Mouse (Mus musculus): ENCODE data around the gene Srd5a1. TPM values are rescaled to one million over a fixed set of nuclear protein-coding genes. Genes with fewer than 3 reads are reported as not detected.

Gene Srd5a1
- polyA plus RNA-seq, 1 experiment from 2014 or later, result 28.0 TPM

- Histone ChIP-seq H3K4me2 (ENCODE audit: low read depth, low read length) (peak within 1 kb of the TSS; percentile 90), H3K27me3 (ENCODE audit: control insufficient read depth, insufficient read depth, low read length) (no peaks in the 10 kb centered on the region), H3K4me3 (replicated peaks; ENCODE audit: low read length) (peak within 1 kb of the TSS; percentile 77), H3K36me3 (ENCODE audit: control insufficient read depth, insufficient read depth, low read length) (peaks cover 2% of the 10 kb centered on the region; the same call in 1 of the 2 replicates), H3K9me3 (replicated peaks; ENCODE audit: control insufficient read depth, low read length) (no peaks in the 10 kb centered on the region), H3K27ac (ENCODE audit: low read length) (peak within 1 kb of the TSS; percentile 98), H3K9ac (ENCODE audit: low read length) (peak within 1 kb of the TSS; percentile 92), H3K4me1 (ENCODE audit: control insufficient read depth, insufficient read depth, low read length) (peaks cover 42% of the 10 kb centered on the region)
- ATAC-seq (ENCODE audit: insufficient read depth, low FRiP score), result peak; percentile 91
- 2% methylated on average over 33 of the region's 57 CpGs for WGBS
Measured at GRCm38 (mm10) chr13:69534334-69534653, 76.9 kb downstream of the Srd5a1 start, which contains the start of gene Tent4a. Gene Tent4a, minus strand, starts transcription at chr13:69534617.

GRCm38 (mm10) chr13:69533405-69534333, 77.6 kb downstream of the Srd5a1 start, which contains the start of gene Nsun2:
Gene Nsun2, plus strand, starts transcription at chr13:69533746.
- ATAC-seq (ENCODE audit: insufficient read depth, low FRiP score), result no peak; the same call in 1 of the 2 replicates
- Histone ChIP-seq H3K27ac (ENCODE audit: low read length) (peak within 1 kb of the TSS; percentile 92), H3K4me3 (replicated peaks; ENCODE audit: low read length) (peak within 1 kb of the TSS; percentile 77), H3K4me2 (ENCODE audit: low read depth, low read length) (peak within 1 kb of the TSS; percentile 90), H3K27me3 (ENCODE audit: control insufficient read depth, insufficient read depth, low read length) (no peaks in the 10 kb centered on the region), H3K9ac (ENCODE audit: low read length) (peak within 1 kb of the TSS; percentile 92), H3K9me3 (replicated peaks; ENCODE audit: control insufficient read depth, low read length) (no peaks in the 10 kb centered on the region), H3K4me1 (ENCODE audit: control insufficient read depth, insufficient read depth, low read length) (peaks cover 42% of the 10 kb centered on the region), H3K36me3 (ENCODE audit: control insufficient read depth, insufficient read depth, low read length) (peaks cover 5% of the 10 kb centered on the region; the same call in 1 of the 2 replicates)
- WGBS, result under 1% methylated on average over 130 of the region's 155 CpGs

- peak overlapping the region; percentile 77 for H3K4me3 ChIP-seq (replicated peaks; ENCODE audit: low read length)
- peaks cover 42% of the 10 kb centered on the region for H3K4me1 ChIP-seq (ENCODE audit: control insufficient read depth, insufficient read depth, low read length)
- peaks cover 5% of the 10 kb centered on the region; the same call in 1 of the 2 replicates for H3K36me3 ChIP-seq (ENCODE audit: control insufficient read depth, insufficient read depth, low read length)
- 2% methylated on average over 9 of the region's 9 CpGs for WGBS
- H3K9me3 ChIP-seq (replicated peaks; ENCODE audit: control insufficient read depth, low read length), result no peaks in the 10 kb centered on the region
- H3K27ac ChIP-seq (ENCODE audit: low read length), result no peak overlapping the region
- peak overlapping the region; percentile 90 for H3K4me2 ChIP-seq (ENCODE audit: low read depth, low read length)
- H3K27me3 ChIP-seq (ENCODE audit: control insufficient read depth, insufficient read depth, low read length), result no peaks in the 10 kb centered on the region
- no peak for ATAC-seq (ENCODE audit: insufficient read depth, low FRiP score)
- H3K9ac ChIP-seq (ENCODE audit: low read length), result peak overlapping the region; percentile 92
Measured at GRCm38 (mm10) chr13:69532893-69533404, 78.3 kb downstream of the Srd5a1 start.

GRCm38 (mm10) chr13:69532101-69532892, 78.9 kb downstream of the Srd5a1 start:
- Histone ChIP-seq H3K4me3 (replicated peaks; ENCODE audit: low read length) (peak overlapping the region; percentile 77), H3K27me3 (ENCODE audit: control insufficient read depth, insufficient read depth, low read length) (no peaks in the 10 kb centered on the region), H3K9me3 (replicated peaks; ENCODE audit: control insufficient read depth, low read length) (no peaks in the 10 kb centered on the region), H3K4me2 (ENCODE audit: low read depth, low read length) (peak overlapping the region; percentile 90), H3K27ac (ENCODE audit: low read length) (no peak overlapping the region), H3K9ac (ENCODE audit: low read length) (peak overlapping the region; percentile 92), H3K36me3 (ENCODE audit: control insufficient read depth, insufficient read depth, low read length) (peaks cover 5% of the 10 kb centered on the region; the same call in 1 of the 2 replicates), H3K4me1 (ENCODE audit: control insufficient read depth, insufficient read depth, low read length) (peaks cover 44% of the 10 kb centered on the region)
- no peak for ATAC-seq (ENCODE audit: insufficient read depth, low FRiP score)
- WGBS, result 11% methylated on average over 14 of the region's 14 CpGs

GRCm38 (mm10) chr13:69531431-69531830, 79.8 kb downstream of the Srd5a1 start:
- H3K4me1 ChIP-seq (ENCODE audit: control insufficient read depth, insufficient read depth, low read length), result peaks cover 50% of the 10 kb centered on the region
- peak overlapping the region; percentile 90 for H3K4me2 ChIP-seq (ENCODE audit: low read depth, low read length)
- 42% methylated on average over 6 of the region's 6 CpGs for WGBS
- H3K36me3 ChIP-seq (ENCODE audit: control insufficient read depth, insufficient read depth, low read length), result peaks cover 5% of the 10 kb centered on the region; the same call in 1 of the 2 replicates
- no peak for ATAC-seq (ENCODE audit: insufficient read depth, low FRiP score)
- peak overlapping the region; percentile 77 for H3K4me3 ChIP-seq (replicated peaks; ENCODE audit: low read length)
- H3K27me3 ChIP-seq (ENCODE audit: control insufficient read depth, insufficient read depth, low read length), result no peaks in the 10 kb centered on the region
- H3K27ac ChIP-seq (ENCODE audit: low read length), result no peak overlapping the region
- no peaks in the 10 kb centered on the region for H3K9me3 ChIP-seq (replicated peaks; ENCODE audit: control insufficient read depth, low read length)
- H3K9ac ChIP-seq (ENCODE audit: low read length), result peak overlapping the region; percentile 92

- peaks cover 50% of the 10 kb centered on the region for H3K4me1 ChIP-seq (ENCODE audit: control insufficient read depth, insufficient read depth, low read length)
- H3K9ac ChIP-seq (ENCODE audit: low read length), result peak overlapping the region; percentile 92
- H3K4me3 ChIP-seq (replicated peaks; ENCODE audit: low read length), result no peak overlapping the region
Measured at GRCm38 (mm10) chr13:69530951-69531350, 80.3 kb downstream of the Srd5a1 start.

GRCm38 (mm10) chr13:69530156-69530555, 81.1 kb downstream of the Srd5a1 start:
- Histone ChIP-seq H3K9me3 (replicated peaks; ENCODE audit: control insufficient read depth, low read length) (no peaks in the 10 kb centered on the region), H3K27me3 (ENCODE audit: control insufficient read depth, insufficient read depth, low read length) (no peaks in the 10 kb centered on the region), H3K9ac (ENCODE audit: low read length) (no peak overlapping the region), H3K4me1 (ENCODE audit: control insufficient read depth, insufficient read depth, low read length) (peaks cover 48% of the 10 kb centered on the region), H3K4me3 (replicated peaks; ENCODE audit: low read length) (no peak overlapping the region), H3K27ac (ENCODE audit: low read length) (no peak overlapping the region), H3K36me3 (ENCODE audit: control insufficient read depth, insufficient read depth, low read length) (peaks cover 5% of the 10 kb centered on the region; the same call in 1 of the 2 replicates), H3K4me2 (ENCODE audit: low read depth, low read length) (0 out of 2 replicates have a peak overlapping the region, but pooled peaks have one; percentile 90)
- ATAC-seq (ENCODE audit: insufficient read depth, low FRiP score), result no peak
- 77% methylated on average over 3 of the region's 3 CpGs for WGBS

More at GRCm38 (mm10) chr13:69530951-69531350, 80.3 kb downstream of the Srd5a1 start:
- no peaks in the 10 kb centered on the region for H3K9me3 ChIP-seq (replicated peaks; ENCODE audit: control insufficient read depth, low read length)
- H3K4me2 ChIP-seq (ENCODE audit: low read depth, low read length), result peak overlapping the region; percentile 90
- H3K27ac ChIP-seq (ENCODE audit: low read length), result no peak overlapping the region
- 75% methylated on average over 6 of the region's 6 CpGs for WGBS
- no peak for ATAC-seq (ENCODE audit: insufficient read depth, low FRiP score)
- no peaks in the 10 kb centered on the region for H3K27me3 ChIP-seq (ENCODE audit: control insufficient read depth, insufficient read depth, low read length)
- H3K36me3 ChIP-seq (ENCODE audit: control insufficient read depth, insufficient read depth, low read length), result peaks cover 5% of the 10 kb centered on the region; the same call in 1 of the 2 replicates

GRCm38 (mm10) chr13:69528531-69528930, 82.7 kb downstream of the Srd5a1 start:
- Histone ChIP-seq H3K36me3 (ENCODE audit: control insufficient read depth, insufficient read depth, low read length) (peaks cover 5% of the 10 kb centered on the region; the same call in 1 of the 2 replicates), H3K4me1 (ENCODE audit: control insufficient read depth, insufficient read depth, low read length) (peaks cover 58% of the 10 kb centered on the region), H3K9me3 (replicated peaks; ENCODE audit: control insufficient read depth, low read length) (no peaks in the 10 kb centered on the region), H3K27ac (ENCODE audit: low read length) (no peak overlapping the region), H3K4me2 (ENCODE audit: low read depth, low read length) (no peak overlapping the region), H3K9ac (ENCODE audit: low read length) (no peak overlapping the region), H3K27me3 (ENCODE audit: control insufficient read depth, insufficient read depth, low read length) (no peaks in the 10 kb centered on the region), H3K4me3 (replicated peaks; ENCODE audit: low read length) (no peak overlapping the region)
- ATAC-seq (ENCODE audit: insufficient read depth, low FRiP score), result no peak
- WGBS, result 75% methylated on average over 7 of the region's 7 CpGs
